Mouse (Mus musculus) retina, adult 2 months (tissue): ENCODE data around the gene Tmigd3.

ENCODE experiments used
- DNase-seq: peaks from one replicate; pipeline ENCODE4 v3.0.0-alpha.2; 2012; ENCODE audit warnings: low read depth, low spot score

Tmigd3 gene

GRCm38 (mm10) chr3:105931095-105931494, 60.4 kb downstream of the Tmigd3 start:
- DNase-seq: no peak

- no peak for DNase-seq
These were observed 61.8 kb downstream of the Tmigd3 start, which contains the start of gene I830077J02Rik for GRCm38 (mm10) chr3:105932240-105933071. TSS of gene I830077J02Rik (minus strand) at chr3:105932664.

DNA sequence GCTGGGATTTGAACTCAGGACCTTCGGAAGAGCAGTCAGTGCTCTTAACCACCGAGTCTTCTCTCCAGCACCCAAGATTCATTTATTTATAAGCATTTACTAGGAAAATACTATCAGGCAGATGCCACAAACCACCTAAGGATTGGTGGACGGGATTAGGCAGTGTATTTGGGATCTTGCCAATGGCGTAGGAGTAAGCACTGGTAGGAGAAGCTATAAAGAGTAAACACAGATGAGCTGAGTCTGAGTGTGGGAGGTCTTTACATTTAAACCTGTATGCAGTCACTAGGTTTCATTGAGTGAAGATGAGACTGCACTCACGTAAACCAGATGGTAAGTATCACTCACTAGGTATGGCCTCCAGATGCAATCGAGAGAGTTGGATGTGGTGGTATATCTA, 63.2 kb downstream of the Tmigd3 start:
- no peak for DNase-seq

DNA sequence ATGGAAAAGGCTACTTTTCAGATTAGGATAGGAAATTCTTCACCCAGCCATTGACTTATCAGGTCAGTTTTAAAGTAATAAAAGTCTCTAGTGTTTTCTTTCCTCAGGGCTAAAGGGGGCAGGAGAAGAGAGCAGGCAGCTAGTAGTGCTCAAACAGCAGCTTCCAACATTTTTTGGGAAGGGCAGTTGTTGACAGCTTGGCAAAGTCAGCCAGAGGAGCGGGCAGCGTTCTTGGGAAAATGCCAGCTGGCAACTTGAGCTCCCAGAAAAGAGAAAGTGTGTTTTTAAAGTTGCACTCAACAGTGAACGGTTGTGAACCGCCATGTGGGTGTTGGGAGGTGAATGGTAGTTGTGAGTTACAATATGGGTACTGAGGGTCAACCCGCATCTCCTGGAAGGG, 64.3 kb downstream of the Tmigd3 start:
- no peak for DNase-seq

- no peak for DNase-seq
These were observed 65.4 kb downstream of the Tmigd3 start for GRCm38 (mm10) chr3:105936111-105936510.

DNA sequence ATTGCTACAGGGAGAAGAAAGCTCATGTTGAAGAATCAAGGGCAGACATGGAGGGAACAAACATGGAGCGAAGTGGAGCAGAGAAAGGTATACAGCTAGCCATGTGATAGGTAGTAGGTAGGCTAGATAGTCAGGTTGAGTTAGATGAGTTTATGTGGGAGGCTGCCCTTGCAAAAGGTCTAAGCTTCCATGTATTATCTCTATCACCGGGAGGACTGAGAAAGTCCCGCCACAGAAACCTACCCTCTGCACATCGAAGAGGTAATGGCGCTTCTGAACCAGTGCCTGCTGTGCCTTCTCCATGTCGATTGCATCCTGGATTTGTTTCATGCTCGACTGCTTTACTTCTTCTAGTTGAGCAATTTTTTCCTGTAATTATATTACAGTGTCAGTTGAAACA, 80.6 kb downstream of the Tmigd3 start:
- no peak for DNase-seq

DNA sequence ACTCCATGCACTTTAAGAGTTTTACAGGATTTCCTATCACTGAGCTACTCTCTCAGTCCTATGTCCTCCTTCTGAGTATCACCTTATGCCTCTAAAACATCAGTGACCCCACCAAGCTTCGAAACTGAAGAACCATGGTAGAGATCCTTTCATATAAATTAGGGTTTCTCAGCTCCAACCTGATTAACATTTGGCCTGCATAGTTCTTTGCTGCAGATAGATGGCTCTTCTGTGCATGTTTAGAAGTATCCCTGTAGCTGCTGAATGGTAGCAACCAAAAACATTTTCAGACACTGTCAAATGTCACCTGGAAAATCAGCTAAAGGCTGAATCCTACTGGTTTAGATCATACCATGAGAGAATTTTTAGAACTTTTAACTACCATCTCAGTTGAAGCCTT, 86.5 kb downstream of the Tmigd3 start:
- no peak for DNase-seq

DNA sequence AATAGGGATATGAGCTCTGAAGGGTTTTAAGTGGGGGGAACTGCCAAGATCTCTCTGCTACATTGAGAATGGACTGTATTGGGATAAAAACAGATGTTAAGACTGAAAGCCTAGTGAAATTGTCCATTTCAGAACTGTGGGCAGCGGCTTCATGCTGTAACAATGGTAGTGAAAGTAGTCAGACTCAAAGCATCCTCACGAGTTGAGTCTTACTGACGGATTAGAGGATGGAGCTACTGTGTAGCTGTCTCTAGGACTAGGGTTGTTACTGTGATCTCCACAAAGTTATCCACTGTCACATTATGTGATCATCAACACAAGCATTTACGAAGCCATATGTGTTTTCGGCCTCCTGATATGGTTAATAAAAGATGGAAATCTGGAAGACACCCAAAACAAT, 87.5 kb downstream of the Tmigd3 start:
- DNase-seq: no peak

DNA sequence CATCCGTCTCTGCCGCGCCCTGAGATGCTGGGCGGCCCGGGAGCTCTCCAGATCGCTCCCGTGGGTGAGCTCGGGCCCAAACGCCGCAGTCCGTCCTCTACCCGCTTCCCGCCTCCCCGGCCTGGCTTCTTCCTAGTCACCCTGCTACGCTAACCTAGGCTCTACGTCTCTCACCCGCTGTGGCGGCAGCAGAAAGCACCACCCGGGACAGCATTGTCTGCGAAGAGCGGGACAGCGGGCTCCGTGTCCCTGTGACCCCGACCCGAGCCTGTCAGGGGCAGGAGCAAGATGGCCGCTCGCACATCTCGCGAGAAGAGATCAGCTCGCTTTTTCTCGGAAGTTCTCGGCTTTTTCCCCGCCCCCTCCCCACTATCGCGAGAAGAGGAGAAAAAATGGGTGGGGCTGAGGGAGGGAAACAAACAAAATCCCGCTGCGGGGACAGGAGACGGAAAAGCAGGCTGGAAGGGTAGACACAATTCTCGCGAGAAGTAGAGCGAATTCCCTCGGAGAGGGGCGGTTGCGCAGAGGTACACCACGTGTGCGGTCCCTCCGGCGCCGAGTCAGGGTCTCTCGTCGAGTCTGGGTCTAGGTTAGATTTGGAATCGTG, 88.4 kb downstream of the Tmigd3 start, which contains the start of gene Wdr77:
Wdr77 (plus strand) TSS at position 396 of the 607 bp plus-strand sequence.
- DNase-seq: peak; percentile 100

DNA sequence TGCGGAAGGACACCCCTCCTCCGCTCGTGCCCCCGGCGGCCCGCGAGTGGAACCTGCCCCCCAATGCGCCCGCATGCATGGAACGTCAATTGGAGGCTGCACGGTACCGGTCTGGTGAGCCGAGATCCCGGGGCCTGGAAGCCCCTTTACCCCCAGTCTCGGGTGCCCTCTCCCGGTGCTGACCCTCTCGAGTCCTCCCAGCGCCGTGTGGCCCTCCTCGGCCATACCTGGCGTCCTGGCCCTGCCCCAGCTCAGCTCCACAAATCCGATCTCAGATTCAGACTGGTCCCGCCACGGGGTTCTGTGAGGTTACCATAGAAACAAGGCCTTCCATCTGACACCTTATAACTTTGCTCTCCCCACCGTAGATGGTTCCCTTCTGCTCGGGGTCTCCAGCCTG, 88.9 kb downstream of the Tmigd3 start:
- no peak for DNase-seq

- DNase-seq: no peak
These were observed 89.3 kb downstream of the Tmigd3 start, which contains the start of gene Atp5f1 for GRCm38 (mm10) chr3:105959999-105960398. TSS of gene Atp5f1 (minus strand) at chr3:105960099.

DNA sequence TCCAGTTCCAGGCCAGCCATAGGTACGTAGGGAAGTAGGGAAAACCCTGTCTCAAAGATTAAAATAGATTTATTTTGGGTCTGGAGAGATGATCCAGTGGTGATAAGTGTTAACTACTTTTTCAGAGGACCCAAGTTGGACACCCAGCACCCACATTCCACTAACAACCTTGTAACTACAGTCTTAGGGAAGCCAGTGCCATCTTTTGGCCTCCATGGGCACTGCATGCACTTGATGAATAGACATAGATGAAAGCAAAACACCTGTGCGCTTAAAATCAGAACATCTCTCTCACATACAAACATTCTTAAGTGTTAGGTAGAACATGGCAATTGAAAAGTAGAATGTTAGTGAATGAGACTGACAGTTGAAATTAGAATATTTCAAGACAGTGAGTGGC, 90.0 kb downstream of the Tmigd3 start:
- DNase-seq: no peak

GRCm38 (mm10) chr3:105971831-105972446, 101.2 kb downstream of the Tmigd3 start:
- no peak for DNase-seq

DNA sequence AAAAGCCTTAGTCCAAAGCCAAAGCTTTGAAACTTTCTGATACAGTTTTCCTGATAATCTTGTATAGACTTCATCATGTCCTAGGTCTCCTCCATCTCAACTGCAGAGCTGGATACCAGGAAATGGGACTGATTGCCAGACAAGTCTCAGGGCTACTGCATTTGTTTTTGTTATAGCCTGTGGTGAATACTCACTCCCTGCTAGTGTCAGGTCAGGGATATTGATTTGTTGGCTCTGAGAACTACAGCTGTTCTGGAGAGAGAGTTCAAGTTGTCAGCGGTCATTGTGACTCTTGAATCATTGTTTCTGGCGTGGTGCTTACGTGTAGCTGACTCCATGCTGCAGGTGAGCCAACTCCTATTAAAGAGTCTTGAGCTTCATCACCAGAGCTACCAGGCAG, 102.7 kb downstream of the Tmigd3 start, which contains the start of gene Ovgp1:
Ovgp1 (plus strand) TSS at position 301 of the 400 bp plus-strand sequence.
- DNase-seq: no peak
